Mouse (Mus musculus): ENCODE measurements at regions not wholly inside any gene's neighbourhood (a gene's known extent, or its start where the extent isn't known, plus 50 kb on each side); places are given as distances from the start of the nearest gene placed in this dataset.

DNA sequence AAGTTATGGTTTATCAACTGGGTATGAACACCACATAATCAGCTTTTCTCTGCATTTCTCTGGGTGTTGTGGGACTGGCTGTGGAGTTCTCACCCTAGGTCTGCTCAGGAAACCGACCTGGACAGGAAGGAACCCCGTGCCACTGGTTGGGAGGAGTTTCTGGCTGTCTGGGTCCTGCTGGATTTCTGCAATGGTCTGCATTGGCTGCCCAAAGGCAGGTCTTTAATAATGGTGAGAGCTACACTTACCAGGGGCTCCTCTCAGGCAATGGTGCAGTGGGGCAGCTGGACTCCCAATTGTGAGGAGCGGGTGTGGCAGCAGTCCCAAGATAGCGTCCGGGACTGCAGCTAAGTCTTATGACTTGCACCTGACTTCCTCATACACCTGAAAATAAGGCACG, 57.8 kb upstream of the Gm10181 start:
- H3K36me3 ChIP-seq (ENCODE audit: control insufficient read depth, insufficient read depth, low read length), result no peaks in the 10 kb centered on the region
- H3K27ac ChIP-seq (ENCODE audit: low read length), result no peak overlapping the region
- WGBS, result 78% methylated on average over 6 of the region's 6 CpGs
- ATAC-seq (ENCODE audit: insufficient number of reproducible peaks, insufficient read depth, low FRiP score, low read depth), result no peak
- no peaks in the 10 kb centered on the region for H3K27me3 ChIP-seq (ENCODE audit: control insufficient read depth, insufficient read depth, low read length)
- no peak overlapping the region for H3K9ac ChIP-seq (replicated peaks; ENCODE audit: low read depth, low read length)
- H3K9me3 ChIP-seq (ENCODE audit: control insufficient read depth, low read depth, low read length), result no peaks in the 10 kb centered on the region
- H3K4me3 ChIP-seq (ENCODE audit: low read depth, low read length), result no peak overlapping the region
- H3K4me2 ChIP-seq (replicated peaks; ENCODE audit: low read depth, low read length), result no peak overlapping the region
- H3K4me1 ChIP-seq (ENCODE audit: control insufficient read depth, insufficient read depth, low read length), result no peaks in the 10 kb centered on the region
